Mouse (Mus musculus): Measurements from ENCODE around the gene Tbcb. TPM values are rescaled to one million over a fixed set of nuclear protein-coding genes. Genes with fewer than 3 reads are reported as not detected.

Gene Tbcb
- polyA plus RNA-seq, 1 experiment from 2014 or later: 176 TPM

DNA sequence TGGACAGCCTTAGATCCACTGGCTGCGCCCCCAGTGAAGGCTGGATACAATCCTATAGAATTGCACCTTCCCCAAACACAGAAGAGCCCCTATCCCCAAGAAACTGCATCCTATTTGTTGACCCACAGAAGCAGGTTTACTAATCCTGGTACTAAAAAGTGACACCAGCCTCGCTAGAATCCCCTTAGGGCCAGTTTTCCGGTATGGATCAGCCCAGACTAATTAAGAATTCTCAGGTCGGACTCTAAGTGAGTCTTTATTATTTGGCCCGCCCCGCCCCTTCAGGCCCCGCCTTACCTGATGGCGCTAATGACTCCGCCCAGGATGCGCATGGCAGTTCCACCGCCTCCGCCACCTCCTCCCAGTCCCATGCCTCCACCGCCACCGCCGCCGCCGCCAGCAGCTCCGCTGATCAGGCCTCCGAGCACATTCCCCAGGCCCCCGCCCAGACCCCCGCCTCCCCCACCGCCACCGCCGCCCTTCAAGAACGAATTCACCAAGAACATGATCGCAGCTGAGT lies 38.4 kb downstream of the Tbcb start:
- H3K36me3 ChIP-seq (ENCODE audit: insufficient read depth, low read length): peaks cover 25% of the 10 kb centered on the region
- peaks cover 20% of the 10 kb centered on the region for H3K4me1 ChIP-seq (replicated peaks; ENCODE audit: insufficient read depth, low read length)
- WGBS: 1% methylated on average over 25 of the region's 26 CpGs
- 0 out of 2 replicates have a peak, but pooled peaks have one; percentile 25 for ATAC-seq (replicated peaks; ENCODE audit: low FRiP score, low read depth)
- H3K9ac ChIP-seq (ENCODE audit: low read depth, low read length): peak overlapping the region; percentile 81
- no peak for TF ChIP-seq CTCF (IDR thresholded peaks at IDR 0.05; ENCODE audit: low read depth)
- peak overlapping the region; percentile 83 for H3K4me2 ChIP-seq (ENCODE audit: low read length)
- peak overlapping the region; percentile 70 for H3K4me3 ChIP-seq (replicated peaks; ENCODE audit: low read depth, low read length)
- no peaks in the 10 kb centered on the region for H3K9me3 ChIP-seq (replicated peaks; ENCODE audit: low read length)
- H3K27ac ChIP-seq: peak overlapping the region; percentile 94
- no peaks in the 10 kb centered on the region for H3K27me3 ChIP-seq (ENCODE audit: insufficient read depth, low read length)
- peak; percentile 89 for DNase-seq (ENCODE audit: low spot score)

DNA sequence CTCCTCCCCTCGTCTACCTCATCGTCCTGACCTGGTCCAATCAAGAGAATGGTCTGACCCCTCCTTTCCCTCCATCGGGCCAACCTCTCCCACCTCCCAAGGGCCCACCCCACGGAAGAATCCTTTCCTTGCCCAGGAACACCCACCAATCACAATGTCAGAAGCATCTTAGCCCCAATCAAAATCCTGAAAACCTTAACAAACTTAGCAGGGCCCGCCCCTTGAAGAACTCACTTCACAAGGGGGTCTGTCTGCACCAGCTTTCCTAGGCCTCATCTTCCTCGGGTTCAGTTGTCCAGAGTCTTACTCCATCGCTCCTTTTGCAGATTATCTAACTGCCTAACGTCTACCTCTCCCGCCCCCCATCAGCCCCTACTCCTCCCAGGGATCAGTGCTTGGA lies 39.1 kb downstream of the Tbcb start:
- no peak for TF ChIP-seq CTCF (IDR thresholded peaks at IDR 0.05; ENCODE audit: low read depth)
- no peaks in the 10 kb centered on the region for H3K9me3 ChIP-seq (replicated peaks; ENCODE audit: low read length)
- peak overlapping the region; percentile 94; the same call in 1 of the 2 replicates for H3K27ac ChIP-seq
- H3K4me1 ChIP-seq (replicated peaks; ENCODE audit: insufficient read depth, low read length): peaks cover 20% of the 10 kb centered on the region
- H3K27me3 ChIP-seq (ENCODE audit: insufficient read depth, low read length): no peaks in the 10 kb centered on the region
- WGBS: 32% methylated on average over 9 of the region's 9 CpGs
- peaks cover 31% of the 10 kb centered on the region for H3K36me3 ChIP-seq (ENCODE audit: insufficient read depth, low read length)
- peak overlapping the region; percentile 83 for H3K4me2 ChIP-seq (ENCODE audit: low read length)
- DNase-seq (ENCODE audit: low spot score) (peak; percentile 64), ATAC-seq (replicated peaks; ENCODE audit: low FRiP score, low read depth) (no peak)
- H3K4me3 ChIP-seq (replicated peaks; ENCODE audit: low read depth, low read length): peak overlapping the region; percentile 70; the same call in 1 of the 2 replicates
- peak overlapping the region; percentile 81; the same call in 1 of the 2 replicates for H3K9ac ChIP-seq (ENCODE audit: low read depth, low read length)

DNA sequence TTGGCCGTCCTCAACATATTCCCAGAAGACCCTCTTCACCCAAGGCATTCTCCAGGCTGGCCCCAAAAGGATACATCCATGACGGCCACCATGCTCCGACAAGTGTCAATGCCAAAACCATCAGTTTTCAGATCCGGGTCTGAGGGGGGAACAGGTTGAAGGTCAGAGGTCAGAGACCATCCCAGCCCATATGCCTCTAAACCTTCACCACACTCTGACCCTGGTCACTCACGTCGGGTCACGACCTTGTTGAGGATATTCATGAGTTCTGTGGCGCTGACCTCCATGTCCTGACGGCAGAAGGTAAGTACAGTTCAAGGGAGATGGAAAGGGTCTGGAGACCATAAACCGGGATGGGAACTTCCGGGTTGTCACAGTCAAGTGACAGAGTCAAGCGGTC lies 40.0 kb downstream of the Tbcb start:
- Histone ChIP-seq H3K9me3 (replicated peaks; ENCODE audit: low read length) (no peaks in the 10 kb centered on the region), H3K4me3 (replicated peaks; ENCODE audit: low read depth, low read length) (no peak overlapping the region), H3K36me3 (ENCODE audit: insufficient read depth, low read length) (peaks cover 40% of the 10 kb centered on the region), H3K4me2 (ENCODE audit: low read length) (0 out of 2 replicates have a peak overlapping the region, but pooled peaks have one; percentile 83), H3K4me1 (replicated peaks; ENCODE audit: insufficient read depth, low read length) (peaks cover 20% of the 10 kb centered on the region), H3K27me3 (ENCODE audit: insufficient read depth, low read length) (no peaks in the 10 kb centered on the region), H3K9ac (ENCODE audit: low read depth, low read length) (no peak overlapping the region), H3K27ac (no peak overlapping the region)
- DNase-seq (ENCODE audit: low spot score) (no peak), ATAC-seq (replicated peaks; ENCODE audit: low FRiP score, low read depth) (no peak)
- WGBS: 83% methylated on average over 12 of the region's 12 CpGs
- TF ChIP-seq CTCF (IDR thresholded peaks at IDR 0.05; ENCODE audit: low read depth): no peak

DNA sequence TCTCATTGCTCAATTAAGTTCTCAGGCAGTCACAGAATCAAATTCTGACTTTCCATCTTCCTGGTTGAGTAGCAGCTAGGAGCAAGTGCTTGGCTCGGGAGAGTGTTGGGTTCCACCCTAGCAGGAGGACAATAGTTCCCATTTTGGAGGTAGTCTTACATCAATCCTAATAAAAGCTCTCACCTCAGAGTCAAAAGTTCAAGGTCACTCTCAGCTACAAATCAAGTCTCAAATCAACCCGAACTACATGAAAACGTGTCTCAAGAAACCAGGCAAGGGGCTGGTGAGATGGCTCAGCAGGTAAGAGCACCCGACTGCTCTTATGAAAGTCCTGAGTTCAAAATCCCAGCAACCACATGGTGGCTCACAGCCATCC lies 43.0 kb downstream of the Tbcb start:
- no peak for ATAC-seq (replicated peaks; ENCODE audit: low FRiP score, low read depth)
- Histone ChIP-seq H3K4me1 (replicated peaks; ENCODE audit: insufficient read depth, low read length) (peaks cover 13% of the 10 kb centered on the region), H3K9me3 (replicated peaks; ENCODE audit: low read length) (no peaks in the 10 kb centered on the region), H3K9ac (ENCODE audit: low read depth, low read length) (no peak overlapping the region), H3K27me3 (ENCODE audit: insufficient read depth, low read length) (no peaks in the 10 kb centered on the region), H3K36me3 (ENCODE audit: insufficient read depth, low read length) (peaks cover 56% of the 10 kb centered on the region), H3K27ac (no peak overlapping the region), H3K4me3 (replicated peaks; ENCODE audit: low read depth, low read length) (no peak overlapping the region), H3K4me2 (ENCODE audit: low read length) (no peak overlapping the region)
- 52% methylated on average over 4 of the region's 4 CpGs for WGBS
- no peak for TF ChIP-seq CTCF (IDR thresholded peaks at IDR 0.05; ENCODE audit: low read depth)
- no peak for DNase-seq (ENCODE audit: low spot score)

DNA sequence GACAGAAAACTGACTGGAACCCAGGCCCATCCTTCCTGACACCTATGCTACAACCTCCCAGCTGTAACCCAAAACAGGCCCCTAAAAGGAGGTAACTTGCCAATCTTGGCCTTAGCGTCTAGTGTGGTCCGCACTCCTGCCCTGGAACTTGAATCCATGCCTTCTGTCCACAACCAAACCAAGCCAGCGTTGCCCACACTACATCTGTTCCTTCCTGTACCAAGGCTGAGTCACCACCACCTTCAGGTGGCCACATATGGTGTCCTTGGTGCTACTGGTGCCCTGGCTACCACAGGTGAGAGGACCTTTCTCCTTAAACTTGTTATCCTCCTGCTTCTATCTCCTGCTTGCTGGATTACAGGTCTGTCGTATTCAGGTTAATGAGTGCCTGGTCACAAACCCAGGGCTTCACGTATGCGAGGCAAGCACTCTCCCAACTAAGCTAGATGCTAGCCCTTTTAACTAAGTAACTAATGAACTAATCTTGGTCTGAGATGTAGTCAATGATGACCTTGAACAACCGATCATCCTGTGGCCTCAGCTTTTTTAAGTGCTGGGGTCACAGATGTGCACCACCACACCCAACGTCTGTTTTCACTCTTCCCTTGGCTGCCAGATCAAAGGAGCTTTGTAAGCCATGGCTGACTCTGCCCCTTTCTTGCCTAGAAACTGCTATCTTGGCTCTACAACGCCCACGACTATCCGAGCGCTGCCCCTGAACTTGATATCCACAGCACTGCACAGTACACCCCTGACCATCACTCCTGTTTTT lies 43.5 kb downstream of the Tbcb start:
- no peak overlapping the region for H3K9ac ChIP-seq (ENCODE audit: low read depth, low read length)
- no peaks in the 10 kb centered on the region for H3K27me3 ChIP-seq (ENCODE audit: insufficient read depth, low read length)
- no peaks in the 10 kb centered on the region for H3K9me3 ChIP-seq (replicated peaks; ENCODE audit: low read length)
- whole genome bisulfite sequencing: 63% methylated on average over 12 of the region's 12 CpGs
- H3K36me3 ChIP-seq (ENCODE audit: insufficient read depth, low read length): peaks cover 56% of the 10 kb centered on the region
- H3K27ac ChIP-seq: no peak overlapping the region
- ATAC-seq (replicated peaks; ENCODE audit: low FRiP score, low read depth): no peak
- no peak for TF ChIP-seq CTCF (IDR thresholded peaks at IDR 0.05; ENCODE audit: low read depth)
- peaks cover 12% of the 10 kb centered on the region for H3K4me1 ChIP-seq (replicated peaks; ENCODE audit: insufficient read depth, low read length)
- H3K4me2 ChIP-seq (ENCODE audit: low read length): no peak overlapping the region
- DNase-seq (ENCODE audit: low spot score): no peak
- H3K4me3 ChIP-seq (replicated peaks; ENCODE audit: low read depth, low read length): no peak overlapping the region

DNA sequence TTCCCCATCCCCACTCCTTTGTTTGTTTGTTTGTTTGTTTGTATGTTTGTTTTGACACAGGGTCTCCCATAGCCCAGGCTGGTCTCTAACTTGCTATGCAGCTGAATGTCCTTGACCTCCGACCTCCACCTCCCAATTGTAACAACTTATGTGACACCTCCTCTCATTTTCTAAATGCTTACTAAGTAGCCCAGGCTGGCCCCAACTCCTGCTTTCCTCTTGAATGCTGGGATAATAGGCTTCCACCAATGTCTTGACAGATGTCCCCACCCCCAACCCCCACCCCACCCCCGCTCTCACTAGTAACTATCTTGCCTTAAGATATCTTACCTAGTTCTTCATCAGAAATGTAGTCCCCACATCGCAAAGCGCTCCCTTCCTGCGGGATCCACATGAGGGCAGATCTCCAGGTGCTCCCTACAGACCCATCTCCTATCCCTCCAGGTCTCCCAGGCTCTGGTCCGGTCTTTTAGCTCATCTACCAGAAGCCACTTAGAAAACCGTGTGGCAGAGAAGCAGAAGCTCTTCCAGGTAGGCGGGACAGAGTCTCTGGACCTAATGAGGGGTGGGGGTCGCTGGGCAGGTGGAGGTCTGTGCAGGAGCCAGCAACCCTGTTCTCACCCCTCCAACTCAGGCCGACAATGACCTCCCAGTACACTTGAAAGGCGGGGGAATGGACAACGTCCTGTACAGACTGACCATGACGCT lies 47.3 kb downstream of the Tbcb start:
- Histone ChIP-seq H3K36me3 (ENCODE audit: insufficient read depth, low read length) (peaks cover 38% of the 10 kb centered on the region), H3K4me2 (ENCODE audit: low read length) (no peak overlapping the region), H3K4me3 (replicated peaks; ENCODE audit: low read depth, low read length) (0 out of 2 replicates have a peak overlapping the region, but pooled peaks have one; percentile 15), H3K27me3 (ENCODE audit: insufficient read depth, low read length) (no peaks in the 10 kb centered on the region), H3K4me1 (replicated peaks; ENCODE audit: insufficient read depth, low read length) (no peaks in the 10 kb centered on the region), H3K27ac (no peak overlapping the region), H3K9ac (ENCODE audit: low read depth, low read length) (no peak overlapping the region), H3K9me3 (replicated peaks; ENCODE audit: low read length) (no peaks in the 10 kb centered on the region)
- WGBS: 74% methylated on average over 13 of the region's 13 CpGs
- ATAC-seq (replicated peaks; ENCODE audit: low FRiP score, low read depth) (no peak), DNase-seq (ENCODE audit: low spot score) (no peak)
- no peak for TF ChIP-seq CTCF (IDR thresholded peaks at IDR 0.05; ENCODE audit: low read depth)

Data from kidney, postnatal 0 days (tissue).